Mouse (Mus musculus) MEL (cell line): ENCODE results near the gene Itga2b. TPM values are rescaled to one million over a fixed set of nuclear protein-coding genes. Genes with fewer than 3 reads are reported as not detected.

Source experiments
- DNase-seq: peaks from one replicate; pipeline ENCODE4 v3.0.0; 2011; ENCODE audit warnings: low read depth, low spot score
- H3K27ac ChIP-seq: 2 replicates; pipeline ENCODE4 v1.5.1; 2012; ENCODE audit warnings: low read depth, mild to moderate bottlenecking, control low read depth, low read length, moderate library complexity; ENCODE audit not compliant: control insufficient read depth
- H3K27me3 ChIP-seq, 2 experiments: fragments of 150-350 bp in 1 of 2; sonication (generic) in 1 of 2; 2 replicates each; pipeline ENCODE4 v1.6.1; 2012; ENCODE audit warnings: low read length in 2 of 2, mild to moderate bottlenecking in 2 of 2, improper control_type of control experiment in 1 of 2, moderate library complexity in 1 of 2; ENCODE audit not compliant: insufficient read depth in 2 of 2, control insufficient read depth in 1 of 2
- H3K36me3 ChIP-seq, 2 experiments: 2 replicates each; pipeline ENCODE4 v1.6.1; 2012 to 2014; ENCODE audit warnings: low read length in 2 of 2, improper control_type of control experiment in 1 of 2, inconsistent platforms in 1 of 2, mild to moderate bottlenecking in 1 of 2; ENCODE audit not compliant: insufficient read depth in 2 of 2, control insufficient read depth in 1 of 2
- H3K4me1 ChIP-seq, 2 experiments: fragments of 150-350 bp in 1 of 2; sonication (generic) in 1 of 2; 2 replicates each; pipeline ENCODE4 v1.6.1; 2012; ENCODE audit warnings: low read length in 2 of 2, improper control_type of control experiment in 1 of 2, mild to moderate bottlenecking in 1 of 2; ENCODE audit not compliant: insufficient read depth in 2 of 2, control insufficient read depth in 1 of 2
- H3K4me3 ChIP-seq, 2 experiments: fragments of 150-350 bp in 1 of 2; sonication (generic) in 1 of 2; 2 replicates each; pipeline ENCODE4 v1.5.1; 2012; ENCODE audit warnings: low read depth in 2 of 2, low read length in 2 of 2, mild to moderate bottlenecking in 2 of 2, moderate library complexity in 2 of 2, control low read depth in 1 of 2, improper control_type of control experiment in 1 of 2; ENCODE audit not compliant: control insufficient read depth in 1 of 2, insufficient read depth in 1 of 2
- H3K79me2 ChIP-seq: 2 replicates; pipeline ENCODE4 v1.6.1; 2012; ENCODE audit warnings: mild to moderate bottlenecking, low read length, moderate library complexity; ENCODE audit not compliant: control insufficient read depth, poor library complexity, insufficient read depth
- H3K9ac ChIP-seq: 2 replicates; pipeline ENCODE4 v1.6.1; 2012; ENCODE audit warnings: low read depth, mild to moderate bottlenecking, control low read depth, low read length, moderate library complexity; ENCODE audit not compliant: control insufficient read depth, poor library complexity, severe bottlenecking
- H3K9me3 ChIP-seq: fragments of 150-350 bp; sonication (generic); replicated peaks from 2 replicates; pipeline ENCODE4 v1.6.1; 2012; ENCODE audit warnings: mild to moderate bottlenecking, low read length, improper control_type of control experiment, moderate library complexity; ENCODE audit not compliant: insufficient read depth
- CHD1 ChIP-seq: IDR thresholded peaks from 2 replicates; pipeline ENCODE4 v1.6.1; 2012; ENCODE audit warnings: low read depth, mild to moderate bottlenecking, inconsistent platforms, low read length, improper control_type of control experiment
- CHD2 ChIP-seq: IDR thresholded peaks from 2 replicates; pipeline ENCODE4 v1.6.1; 2011; ENCODE audit warnings: low read length, improper control_type of control experiment
- CTCF ChIP-seq, 3 experiments: IDR thresholded peaks in 2 of 3; conservative IDR thresholded peaks in 1 of 3; 2 replicates each; pipeline ENCODE4 v1.5.1; 2011 to 2012; ENCODE audit warnings: low read length in 3 of 3, low read depth in 2 of 3, mild to moderate bottlenecking in 2 of 3, improper control_type of control experiment in 1 of 3, inconsistent platforms in 1 of 3, mixed read lengths in 1 of 3, moderate library complexity in 1 of 3; ENCODE audit not compliant: control insufficient read depth in 1 of 3, insufficient read depth in 1 of 3, poor library complexity in 1 of 3, severe bottlenecking in 1 of 3
- E2F4 ChIP-seq: IDR thresholded peaks from 2 replicates; pipeline ENCODE4 v1.6.1; 2011; ENCODE audit warnings: low read depth, low read length, improper control_type of control experiment, borderline replicate concordance
- ELF1 ChIP-seq: IDR thresholded peaks from 2 replicates; pipeline ENCODE4 v1.6.1; 2014; ENCODE audit warnings: low read depth, mild to moderate bottlenecking, inconsistent platforms, low read length, improper control_type of control experiment, moderate library complexity
- EP300 ChIP-seq, 2 experiments: IDR thresholded peaks; 2 replicates each; pipeline ENCODE4 v1.6.1; 2011; ENCODE audit warnings: improper control_type of control experiment in 2 of 2, low read length in 2 of 2, low read depth in 1 of 2, mild to moderate bottlenecking in 1 of 2
- ETS1 ChIP-seq: IDR thresholded peaks from 2 replicates; pipeline ENCODE4 v1.6.1; 2012; ENCODE audit warnings: low read depth, mild to moderate bottlenecking, inconsistent platforms, low read length, improper control_type of control experiment, moderate library complexity
- GATA1 ChIP-seq: IDR thresholded peaks from 2 replicates; pipeline ENCODE4 v1.6.1; 2011; ENCODE audit warnings: low read depth, low read length, improper control_type of control experiment
- HCFC1 ChIP-seq: IDR thresholded peaks from 2 replicates; pipeline ENCODE4 v1.6.1; 2012; ENCODE audit warnings: low read depth, mild to moderate bottlenecking, inconsistent platforms, low read length, improper control_type of control experiment, moderate library complexity
- JUND ChIP-seq: IDR thresholded peaks from 2 replicates; pipeline ENCODE4 v1.6.1; 2011; ENCODE audit warnings: low read depth, mild to moderate bottlenecking, improper control_type of control experiment, low read length
- KAT2A ChIP-seq: conservative IDR thresholded peaks from 2 replicates; pipeline ENCODE4 v1.6.1; 2012; ENCODE audit warnings: low read depth, low read length, improper control_type of control experiment, inconsistent platforms
- MAFK ChIP-seq: IDR thresholded peaks from 2 replicates; pipeline ENCODE4 v1.6.1; 2011; ENCODE audit warnings: low read depth, mild to moderate bottlenecking, low read length, improper control_type of control experiment, borderline replicate concordance
- MAX ChIP-seq: IDR thresholded peaks from 2 replicates; pipeline ENCODE4 v1.6.1; 2011; ENCODE audit warnings: low read length, improper control_type of control experiment
- MAZ ChIP-seq: IDR thresholded peaks from 2 replicates; pipeline ENCODE4 v1.6.1; 2012; ENCODE audit warnings: low read depth, mild to moderate bottlenecking, inconsistent platforms, low read length, improper control_type of control experiment
- MXI1 ChIP-seq: IDR thresholded peaks from 2 replicates; pipeline ENCODE4 v1.6.1; 2011; ENCODE audit warnings: mild to moderate bottlenecking, low read depth, low read length, improper control_type of control experiment
- MYB ChIP-seq: IDR thresholded peaks from 2 replicates; pipeline ENCODE4 v1.6.1; 2011; ENCODE audit warnings: mild to moderate bottlenecking, low read depth, low read length, improper control_type of control experiment
- MYC ChIP-seq: IDR thresholded peaks from 2 replicates; pipeline ENCODE4 v1.6.1; 2011; ENCODE audit warnings: low read depth, mild to moderate bottlenecking, low read length, improper control_type of control experiment, moderate library complexity
- NELFE ChIP-seq: IDR thresholded peaks from 2 replicates; pipeline ENCODE4 v1.6.1; 2011; ENCODE audit warnings: low read depth, low read length, improper control_type of control experiment
- NRF1 ChIP-seq: IDR thresholded peaks from 2 replicates; pipeline ENCODE4 v1.6.1; 2014; ENCODE audit warnings: low read depth, mild to moderate bottlenecking, inconsistent platforms, low read length, improper control_type of control experiment, moderate library complexity; ENCODE audit not compliant: poor library complexity, insufficient read depth, severe bottlenecking
- POLR2AphosphoS2 ChIP-seq: IDR thresholded peaks from 2 replicates; pipeline ENCODE4 v1.6.1; 2011; ENCODE audit warnings: low read length, improper control_type of control experiment
- RCOR1 ChIP-seq: IDR thresholded peaks from 2 replicates; pipeline ENCODE4 v1.6.1; 2012; ENCODE audit warnings: low read depth, mild to moderate bottlenecking, inconsistent platforms, low read length, improper control_type of control experiment
- SIN3A ChIP-seq: IDR thresholded peaks from 2 replicates; pipeline ENCODE4 v1.6.1; 2012; ENCODE audit warnings: low read length, improper control_type of control experiment, inconsistent platforms
- SMC3 ChIP-seq: IDR thresholded peaks from 2 replicates; pipeline ENCODE4 v1.6.1; 2011; ENCODE audit warnings: low read depth, low read length, improper control_type of control experiment
- TBP ChIP-seq: IDR thresholded peaks from 2 replicates; pipeline ENCODE4 v1.8.0; 2011; ENCODE audit warnings: low read depth, low read length, improper control_type of control experiment
- TCF12 ChIP-seq: IDR thresholded peaks from 2 replicates; pipeline ENCODE4 v1.6.1; 2014; ENCODE audit warnings: low read depth, mild to moderate bottlenecking, inconsistent platforms, low read length, improper control_type of control experiment, moderate library complexity
- UBTF ChIP-seq: IDR thresholded peaks from 2 replicates; pipeline ENCODE4 v1.6.1; 2012; ENCODE audit warnings: low read depth, mild to moderate bottlenecking, inconsistent platforms, low read length, improper control_type of control experiment, moderate library complexity, borderline replicate concordance; ENCODE audit not compliant: insufficient read depth
- USF1 ChIP-seq: IDR thresholded peaks from 2 replicates; pipeline ENCODE4 v1.6.1; 2014; ENCODE audit warnings: low read depth, mild to moderate bottlenecking, inconsistent platforms, low read length, improper control_type of control experiment, moderate library complexity
- USF2 ChIP-seq, 2 experiments: IDR thresholded peaks; 2 replicates each; pipeline ENCODE4 v1.6.1; 2011 to 2012; ENCODE audit warnings: improper control_type of control experiment in 2 of 2, low read length in 2 of 2, borderline replicate concordance in 1 of 2, inconsistent platforms in 1 of 2, low read depth in 1 of 2, mild to moderate bottlenecking in 1 of 2; ENCODE audit not compliant: insufficient read depth in 1 of 2
- ZC3H11A ChIP-seq: IDR thresholded peaks from 2 replicates; pipeline ENCODE4 v1.6.1; 2012; ENCODE audit warnings: low read depth, mild to moderate bottlenecking, inconsistent platforms, low read length, improper control_type of control experiment
- ZKSCAN1 ChIP-seq: IDR thresholded peaks from 2 replicates; pipeline ENCODE4 v1.6.1; 2012; ENCODE audit warnings: low read depth, mild to moderate bottlenecking, inconsistent platforms, low read length, improper control_type of control experiment, moderate library complexity
- ZNF384 ChIP-seq: IDR thresholded peaks from 2 replicates; pipeline ENCODE4 v1.6.1; 2012; ENCODE audit warnings: low read depth, mild to moderate bottlenecking, inconsistent platforms, low read length, improper control_type of control experiment
- polyA plus RNA-seq, 2 experiments: library from polyadenylated mRNA; stranded (reverse) in 1 of 2; unstranded in 1 of 2; fragments of >175 nt in 1 of 2; fragments of >200 nt in 1 of 2; gene quantifications; 2 replicates each; pipeline versions ENCODE4 v1.2.1 to v1.2.4; 2012; ENCODE audit warnings: low replicate concordance in 2 of 2, low read depth in 1 of 2; ENCODE audit not compliant: insufficient read length in 2 of 2, insufficient read depth in 1 of 2, missing spikeins in 1 of 2
- total RNA-seq: library from RNA; depleted of rRNA; stranded (reverse); fragments of 300-350 nt; gene quantifications from 2 replicates; pipeline ENCODE4 v1.2.3, GENCODE M21; 2012

Gene Itga2b
- total and polyA plus RNA-seq, 3 experiments: 10.7 to 55.7 TPM; not detected in 1

DNA sequence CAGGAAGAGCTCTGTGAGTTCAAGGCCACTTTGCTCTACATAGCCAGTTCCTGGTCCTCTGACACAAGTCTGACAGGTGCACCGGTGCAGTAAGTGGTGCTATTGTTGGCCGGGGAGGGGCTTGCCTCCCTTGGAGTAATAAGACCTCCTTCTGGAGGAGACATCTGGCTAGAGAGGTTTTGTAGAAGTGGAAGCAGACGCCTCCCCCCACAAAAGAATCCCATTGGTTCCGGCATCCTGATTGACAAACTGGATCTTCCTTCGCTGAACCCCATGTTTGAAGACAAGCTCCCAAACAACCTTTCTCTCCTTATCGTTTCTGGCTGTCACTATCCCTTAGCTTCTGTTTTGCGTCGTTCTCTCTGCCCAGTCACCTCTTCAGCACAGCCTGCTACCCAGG lies 21.6 kb downstream of the Itga2b start:
- Histone ChIP-seq H3K27me3 (peaks cover 6 to 12% of the 10 kb centered on the region in 2 experiments), H3K79me2 (peaks cover 5% of the 10 kb centered on the region; the same call in 1 of the 2 replicates), H3K27ac (no peak overlapping the region), H3K4me1 (peaks cover 4 to 21% of the 10 kb centered on the region in 2 experiments), H3K4me3 (no peak overlapping the region), H3K9ac (no peak overlapping the region), H3K36me3 (peaks cover 0 to 5% of the 10 kb centered on the region in 2 experiments; a peak in 2 of 4 replicates), H3K9me3 (no peaks in the 10 kb centered on the region)
- peak; percentile 45 for DNase-seq
- no peak for TF ChIP-seq MXI1
- 0 out of 2 replicates have a peak, but pooled peaks have one; percentile 22 for TF ChIP-seq TBP
- TF ChIP-seq ELF1: no peak

- H3K27ac ChIP-seq: no peak within 1 kb of the TSS
- H3K79me2 ChIP-seq: peaks cover 5% of the 10 kb centered on the region; the same call in 1 of the 2 replicates
- H3K4me3 ChIP-seq: peak within 1 kb of the TSS; percentile 81 to 97
- H3K9ac ChIP-seq: peak within 1 kb of the TSS; percentile 82
- no peaks in the 10 kb centered on the region for H3K9me3 ChIP-seq
- H3K36me3 ChIP-seq: peaks cover 0 to 5% of the 10 kb centered on the region in 2 experiments; a peak in 2 of 4 replicates
- H3K4me1 ChIP-seq: peaks cover 4 to 21% of the 10 kb centered on the region in 2 experiments
- DNase-seq: peak; percentile 78
- peaks cover 6 to 12% of the 10 kb centered on the region in 2 experiments for H3K27me3 ChIP-seq
- TF ChIP-seq ELF1 (no peak), MAX (no peak), TBP (peak; percentile 91), SIN3A (no peak; the same call in 1 of the 2 replicates), JUND (no peak), MAZ (peak; percentile 86; the same call in 1 of the 2 replicates), GATA1 (no peak), MAFK (no peak), ZKSCAN1 (no peak), USF1 (no peak), ETS1 (no peak), HCFC1 (no peak; the same call in 1 of the 2 replicates), POLR2AphosphoS2 (no peak), TCF12 (0 out of 2 replicates have a peak, but pooled peaks have one; percentile 27), MYB (no peak), CTCF (IDR thresholded peaks at IDR 0.05 in 2 of 3, conservative IDR thresholded peaks at IDR 0.05 in 1 of 3; ENCODE audit: control insufficient read depth in 1 of 3, insufficient read depth in 1 of 3, low read depth in 2 of 3, low read length in 3 of 3, poor library complexity in 1 of 3, severe bottlenecking in 1 of 3) (peak; percentile 60 to 97 (median 90); a peak in 5 of 6 replicates), ZNF384 (no peak), EP300 (IDR thresholded peaks at IDR 0.05; ENCODE audit: low read depth in 1 of 2, low read length in 2 of 2) (no peak), CHD2 (no peak), NRF1 (no peak), SMC3 (peak; percentile 45), USF2 (IDR thresholded peaks at IDR 0.05; ENCODE audit: borderline replicate concordance in 1 of 2, insufficient read depth in 1 of 2, low read depth in 1 of 2, low read length in 2 of 2) (no peak), MXI1 (0 out of 2 replicates have a peak, but pooled peaks have one; percentile 40), E2F4 (no peak), KAT2A (no peak), UBTF (peak; percentile 99), MYC (no peak), CHD1 (no peak), RCOR1 (no peak), ZC3H11A (peak; percentile 22; the same call in 1 of the 2 replicates), NELFE (peak; percentile 44)
Measured at GRCm38 (mm10) chr11:102447497-102447896, 22.4 kb downstream of the Itga2b start, which contains the start of gene Fam171a2. TSS of gene Fam171a2 (minus strand) at chr11:102447682.
